Mouse (Mus musculus): ENCODE results near the gene Unc45b. TPM values are rescaled to one million over a fixed set of nuclear protein-coding genes. Genes with fewer than 3 reads are reported as not detected.

The Unc45b gene
- polyA plus RNA-seq (2012; ENCODE audit: low replicate concordance), result 0.09 TPM in 1 of 2 replicates, not detected in the other

GRCm38 (mm10) chr11:82910250-82910649, at the start of gene Unc45b:
Unc45b (plus strand) TSS chr11:82910550.

GRCm38 (mm10) chr11:82871031-82871446, 39.3 kb upstream of the Unc45b start, which contains the start of gene Rffl:
Rffl (minus strand) TSS chr11:82871210.

GRCm38 (mm10) chr11:82890342-82890762, 20.0 kb upstream of the Unc45b start, which contains the start of gene Rad51d:
Rad51d (minus strand) TSS chr11:82890614.

GRCm38 (mm10) chr11:82891936-82892335, 18.4 kb upstream of the Unc45b start, which contains the start of gene Fndc8:
Fndc8 (plus strand) TSS chr11:82892124.

GRCm38 (mm10) chr11:82907651-82908607, 2.4 kb upstream of the Unc45b start, which contains the start of gene Nle1:
Nle1 (minus strand) TSS chr11:82908411.

GRCm38 (mm10) chr11:82950736-82951481, 40.6 kb downstream of the Unc45b start, which contains the start of gene Slfn5:
Slfn5 (plus strand) TSS chr11:82951349.

GRCm38 (mm10) chr11:82991469-82992166, 81.3 kb downstream of the Unc45b start, which contains the start of gene Slfn9:
Slfn9 (minus strand) TSS chr11:82991830.

Other genes starting within 250 kb of the Unc45b start
- gene Cct6b, start 146.2 kb upstream of the Unc45b start, polyA plus RNA-seq (2012; ENCODE audit: low replicate concordance), result not detected in 2 replicates
- gene Zfp830, start 146.2 kb upstream of the Unc45b start, polyA plus RNA-seq (2012; ENCODE audit: low replicate concordance), result 7.9 and 17.1 TPM in 2 replicates
- gene Lig3, start 129.4 kb upstream of the Unc45b start, polyA plus RNA-seq (2012; ENCODE audit: low replicate concordance), result 67.8 and 76.7 TPM in 2 replicates
- gene Rffl, start 39.3 kb upstream of the Unc45b start, polyA plus RNA-seq (2012; ENCODE audit: low replicate concordance), result 19.8 and 81.1 TPM in 2 replicates
- 7.8 and 9.3 TPM in 2 replicates for gene Rad51d, start 19.9 kb upstream of the Unc45b start, polyA plus RNA-seq (2012; ENCODE audit: low replicate concordance)
- gene Fndc8, start 18.4 kb upstream of the Unc45b start, polyA plus RNA-seq (2012; ENCODE audit: low replicate concordance), result not detected in 2 replicates
- 53.6 and 74.8 TPM in 2 replicates for gene Nle1, start 2.1 kb upstream of the Unc45b start, polyA plus RNA-seq (2012; ENCODE audit: low replicate concordance)
- gene Slfn5, start 40.8 kb downstream of the Unc45b start, polyA plus RNA-seq (2012; ENCODE audit: low replicate concordance), result 0.74 and 0.99 TPM in 2 replicates
- gene Slfn9, start 81.3 kb downstream of the Unc45b start, polyA plus RNA-seq (2012; ENCODE audit: low replicate concordance), result 2.0 and 5.0 TPM in 2 replicates
- 1.7 and 2.2 TPM in 2 replicates for gene Slfn8, start 110.3 kb downstream of the Unc45b start, polyA plus RNA-seq (2012; ENCODE audit: low replicate concordance)
- 0.92 and 5.7 TPM in 2 replicates for gene Slfn2, start 154.6 kb downstream of the Unc45b start, polyA plus RNA-seq (2012; ENCODE audit: low replicate concordance)
- 0.63 and 1.1 TPM in 2 replicates for gene Slfn1, start 206.3 kb downstream of the Unc45b start, polyA plus RNA-seq (2012; ENCODE audit: low replicate concordance)

All from leukemia stem cell, adult 10-12 weeks (primary cell).